Mouse (Mus musculus) bone marrow macrophage, adult 2 months (primary cell): ENCODE results near the gene Tmem123. TPM values are rescaled to one million over a fixed set of nuclear protein-coding genes. Genes with fewer than 3 reads are reported as not detected.
A peak's percentile ranks its signal among the peaks of the same experiment; 100 is the strongest.

Experiments
- H3K27ac ChIP-seq: 2 replicates; pipeline ENCODE4 v1.5.1; 2012; ENCODE audit warnings: low read depth, low read length; ENCODE audit not compliant: insufficient read depth
- H3K4me1 ChIP-seq: 2 replicates; pipeline ENCODE4 v1.6.1; 2012; ENCODE audit warnings: low read length; ENCODE audit not compliant: control insufficient read depth, insufficient read depth
- H3K4me3 ChIP-seq: 2 replicates; pipeline ENCODE4 v1.5.1; 2012; ENCODE audit warnings: mild to moderate bottlenecking, low read length, moderate library complexity; ENCODE audit not compliant: insufficient read depth
- CTCF ChIP-seq: IDR thresholded peaks from 2 replicates; pipeline ENCODE4 v1.5.1; 2012; ENCODE audit warnings: low read depth, mild to moderate bottlenecking, low read length, moderate library complexity
- POLR2A ChIP-seq: IDR thresholded peaks from 2 replicates; pipeline ENCODE4 v1.6.1; 2012; ENCODE audit warnings: mild to moderate bottlenecking, low read depth, low read length, borderline replicate concordance
- polyA plus RNA-seq: library from polyadenylated mRNA; stranded (reverse); fragments of >200 nt; gene quantifications from 2 replicates; pipeline ENCODE4 v1.2.4, GENCODE M21; 2012; ENCODE audit not compliant: missing spikeins, insufficient read depth, insufficient read length

Gene Tmem123
- polyA plus RNA-seq, 1 experiment: 120 TPM

DNA sequence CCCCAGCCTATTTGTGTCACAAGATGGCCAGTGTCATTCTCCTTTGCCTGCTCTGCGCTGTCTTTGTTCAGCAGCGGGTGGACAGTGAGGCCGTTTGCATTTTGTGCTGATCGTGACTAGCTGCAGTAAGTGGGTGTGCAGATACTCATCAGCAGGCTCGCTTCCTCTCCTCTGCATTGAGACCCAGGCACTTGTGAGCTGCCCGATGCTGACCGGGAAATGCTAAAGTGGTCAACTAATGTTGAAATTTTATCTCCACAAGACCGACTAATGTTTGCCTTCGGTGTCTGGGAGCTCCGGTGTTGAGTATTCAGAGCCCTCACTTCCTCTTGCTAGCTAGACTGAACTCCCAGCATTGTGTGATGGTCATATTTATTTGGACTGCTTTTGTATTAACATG, 10.7 kb downstream of the Tmem123 start:
- H3K27ac ChIP-seq: peak overlapping the region; percentile 70
- peak overlapping the region; percentile 35 for H3K4me3 ChIP-seq
- TF ChIP-seq POLR2A: no peak
- H3K4me1 ChIP-seq: peaks cover 31% of the 10 kb centered on the region

DNA sequence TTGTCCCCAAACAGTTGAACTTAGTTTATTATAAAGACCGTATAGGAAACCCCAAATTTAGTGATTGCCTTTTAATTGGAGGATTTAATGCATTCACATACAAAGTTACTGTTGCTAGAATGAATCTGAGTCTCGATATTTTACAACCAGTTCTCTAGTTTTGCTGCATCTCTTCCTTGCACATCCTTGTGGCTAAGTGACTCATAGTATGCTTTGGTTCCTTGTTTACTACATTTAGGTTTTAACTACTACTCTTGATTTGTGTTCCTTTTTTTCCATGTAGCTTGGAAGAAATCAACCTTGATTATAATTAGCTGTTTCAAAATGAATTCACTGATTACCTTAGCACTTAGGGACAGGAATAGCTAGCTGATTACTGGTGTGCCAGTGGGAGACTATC, 11.2 kb downstream of the Tmem123 start:
- Histone ChIP-seq H3K27ac (peak overlapping the region; percentile 38; the same call in 1 of the 2 replicates), H3K4me3 (no peak overlapping the region), H3K4me1 (peaks cover 31% of the 10 kb centered on the region)
- TF ChIP-seq POLR2A (no peak), CTCF (no peak)

DNA sequence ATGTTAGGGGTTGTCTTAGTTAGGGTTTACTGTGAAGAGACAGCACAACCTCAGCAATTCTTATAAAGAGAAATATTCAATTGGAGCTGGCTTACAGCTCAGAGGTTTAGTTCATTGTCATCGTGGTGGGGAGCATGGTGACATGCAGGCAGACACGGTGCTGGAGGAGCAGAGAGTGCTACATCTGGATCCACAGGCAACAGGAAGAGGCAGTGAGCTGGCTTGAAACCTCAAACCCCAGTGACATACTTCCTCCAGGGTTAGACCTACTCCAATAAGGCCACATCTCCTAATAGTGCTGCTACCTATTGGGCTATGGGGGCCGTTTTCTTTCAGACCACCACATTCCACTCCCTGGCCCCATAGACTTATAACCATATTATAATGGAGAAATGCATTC, 12.1 kb downstream of the Tmem123 start:
- TF ChIP-seq CTCF (no peak), POLR2A (no peak)
- peak overlapping the region; percentile 50 for H3K27ac ChIP-seq
- no peak overlapping the region for H3K4me3 ChIP-seq
- H3K4me1 ChIP-seq: peaks cover 31% of the 10 kb centered on the region

DNA sequence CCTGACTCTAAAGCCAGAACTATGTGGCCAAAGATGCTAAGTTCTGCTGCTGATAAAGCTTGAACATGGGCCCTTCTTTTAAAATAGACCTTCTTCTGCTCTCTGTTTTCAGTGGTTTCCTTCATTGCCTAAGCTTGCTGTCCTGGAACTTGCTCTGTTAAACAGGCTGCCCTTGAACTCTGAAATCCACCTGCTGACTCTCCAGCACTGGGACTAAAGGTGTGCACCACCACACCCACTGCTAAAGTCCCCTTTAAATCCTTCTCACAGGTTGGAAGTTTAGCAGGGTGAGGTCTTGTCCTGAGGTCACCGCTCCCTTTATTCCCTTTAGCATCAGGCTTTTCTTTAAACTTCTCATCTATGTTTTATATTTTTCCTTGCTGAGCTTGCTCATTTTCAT, 13.1 kb downstream of the Tmem123 start:
- no peak overlapping the region for H3K4me3 ChIP-seq
- no peak overlapping the region for H3K27ac ChIP-seq
- TF ChIP-seq POLR2A (no peak), CTCF (no peak)
- H3K4me1 ChIP-seq: peaks cover 30% of the 10 kb centered on the region

DNA sequence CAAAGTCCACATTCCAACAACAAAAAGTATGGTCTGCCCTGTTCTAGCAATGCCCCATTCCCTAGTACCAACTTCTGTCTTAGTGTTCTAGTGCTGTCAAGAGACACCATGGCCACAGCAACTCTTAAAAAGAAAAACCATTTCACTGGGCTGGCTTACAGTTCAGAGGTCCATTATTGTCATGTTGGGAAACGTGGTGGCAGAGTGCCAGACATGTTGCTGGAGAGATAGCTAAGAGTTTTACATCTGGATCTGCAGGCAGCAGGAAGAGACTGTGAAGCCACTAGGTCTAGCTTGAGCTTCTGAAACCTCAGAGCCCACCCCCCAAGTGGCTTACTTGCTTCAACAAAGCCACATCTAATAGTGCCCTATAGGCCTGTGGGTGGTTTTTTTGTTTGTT, 13.8 kb downstream of the Tmem123 start:
- Histone ChIP-seq H3K27ac (no peak overlapping the region), H3K4me3 (no peak overlapping the region), H3K4me1 (peaks cover 26% of the 10 kb centered on the region)
- TF ChIP-seq POLR2A (no peak), CTCF (no peak)

DNA sequence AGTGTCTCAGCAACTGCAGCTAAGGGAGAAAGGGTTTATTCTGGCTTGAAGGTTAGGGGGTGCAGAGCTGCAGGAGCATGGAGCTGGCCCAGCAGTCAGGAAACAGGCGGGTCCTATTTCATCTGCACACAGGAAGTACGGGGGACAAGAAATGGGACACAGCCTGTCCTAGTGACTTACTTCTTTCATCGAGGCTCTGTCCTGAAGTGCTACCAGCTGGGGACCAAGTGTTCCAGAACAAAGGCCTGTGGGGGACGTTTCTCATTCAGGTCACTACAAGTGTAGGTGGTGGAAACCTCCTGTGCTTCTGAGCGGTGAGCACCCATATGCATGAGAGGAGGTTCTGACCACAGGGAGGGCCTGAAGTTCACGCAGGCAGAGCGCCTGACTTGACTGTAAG, 14.9 kb downstream of the Tmem123 start:
- no peak overlapping the region for H3K4me3 ChIP-seq
- TF ChIP-seq CTCF (no peak), POLR2A (no peak)
- H3K4me1 ChIP-seq: peaks cover 16% of the 10 kb centered on the region
- H3K27ac ChIP-seq: no peak overlapping the region

DNA sequence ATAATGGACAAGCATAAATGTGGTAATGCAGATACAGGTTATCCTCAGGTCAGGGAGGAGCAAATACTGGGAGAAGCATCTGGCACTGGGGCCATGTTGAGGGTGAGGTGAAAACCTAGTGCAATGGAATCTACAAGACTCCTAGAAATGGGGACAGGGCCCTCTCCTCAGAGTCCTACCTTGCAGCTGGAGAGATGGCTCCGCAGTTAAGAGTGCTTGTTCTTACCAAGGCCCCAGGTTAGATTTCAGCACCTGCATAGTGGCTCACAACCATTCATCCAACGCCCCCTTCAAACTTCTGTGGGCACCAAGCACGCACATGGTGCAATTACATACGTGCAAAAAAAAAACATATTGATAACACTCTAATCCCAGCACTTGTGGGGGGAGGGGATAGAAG, 15.9 kb downstream of the Tmem123 start:
- no peak overlapping the region for H3K4me3 ChIP-seq
- H3K4me1 ChIP-seq: peaks cover 15% of the 10 kb centered on the region
- H3K27ac ChIP-seq: no peak overlapping the region
- TF ChIP-seq POLR2A: no peak
- no peak for TF ChIP-seq CTCF

DNA sequence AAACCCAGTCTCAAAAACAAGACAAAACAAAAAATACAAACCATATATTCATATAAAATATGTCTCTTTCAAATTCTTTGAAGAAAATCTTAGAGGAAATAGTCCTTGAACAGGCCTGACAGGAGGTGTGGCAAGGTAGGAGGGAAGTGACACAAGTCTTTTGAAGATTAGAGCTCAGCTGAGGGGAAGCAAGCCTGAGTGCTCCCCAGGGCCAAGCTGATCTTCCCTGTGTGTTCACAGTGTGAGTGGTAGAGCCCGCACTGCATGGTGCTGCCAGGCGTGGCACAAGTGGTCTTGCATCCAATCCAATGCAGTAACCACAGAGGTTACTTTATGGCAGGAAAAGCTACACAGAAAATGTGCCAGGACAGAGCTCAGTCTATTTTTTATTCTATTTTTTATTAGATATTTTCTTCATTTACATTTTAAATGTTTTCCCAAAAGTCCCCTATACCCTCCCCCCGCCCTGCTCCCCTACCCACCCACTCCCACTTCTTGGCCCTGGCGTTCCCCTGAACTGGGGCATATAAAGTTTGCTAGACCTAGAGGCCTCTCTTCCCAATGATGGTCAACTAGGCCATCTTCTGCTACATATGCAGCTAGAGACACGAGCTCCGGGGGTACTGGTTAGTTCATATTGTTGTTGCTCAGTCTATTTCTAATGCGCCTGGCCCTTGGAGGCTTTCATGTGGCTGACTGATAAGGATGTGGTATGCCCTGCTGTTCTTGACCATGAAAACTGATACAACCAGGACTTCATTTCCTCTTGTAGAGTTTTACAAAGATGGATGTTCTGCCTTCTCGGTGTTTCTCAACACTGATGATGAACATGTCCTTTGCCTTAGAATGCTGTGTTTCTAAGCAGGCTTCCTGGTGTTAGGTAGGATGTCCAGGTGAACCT, 16.7 kb downstream of the Tmem123 start:
- H3K27ac ChIP-seq: no peak overlapping the region
- no peak overlapping the region for H3K4me3 ChIP-seq

DNA sequence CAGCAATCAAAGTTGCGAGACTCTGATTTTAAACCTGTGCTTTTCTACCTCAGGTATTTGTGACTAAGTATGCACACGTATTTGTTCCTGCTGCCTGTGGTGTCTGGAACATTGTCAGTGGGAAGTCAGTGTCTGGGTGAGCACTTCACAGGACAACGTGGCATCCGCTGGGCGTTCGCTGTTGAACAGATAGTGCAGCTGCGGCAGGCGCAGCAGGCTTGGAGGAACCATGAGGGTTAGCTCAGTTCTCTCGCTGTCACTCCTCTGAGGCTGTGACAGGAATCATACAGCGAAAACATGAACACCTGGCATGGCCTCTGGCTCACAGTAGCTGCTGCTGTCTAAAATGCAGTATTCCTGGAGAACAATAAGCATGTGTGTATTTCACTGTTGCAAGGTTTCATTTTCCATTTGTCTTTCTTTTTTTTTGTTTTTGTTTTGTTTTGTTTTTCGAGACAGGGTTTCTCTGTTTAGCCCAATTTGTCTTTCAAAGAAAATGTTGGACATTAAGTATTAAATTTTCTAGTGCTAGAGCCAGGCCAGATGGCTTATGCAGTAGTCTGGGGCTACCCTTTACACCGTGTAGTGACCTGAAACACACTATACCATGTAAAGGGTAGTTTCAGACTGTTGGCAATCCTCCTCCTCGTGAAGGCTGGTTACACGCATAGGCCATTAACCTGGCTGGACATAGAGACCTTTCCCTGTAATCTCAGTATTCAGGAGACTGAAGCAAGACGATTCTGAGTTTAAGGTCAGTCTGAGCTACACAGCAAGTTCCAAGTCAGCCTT, 20.2 kb downstream of the Tmem123 start:
- H3K4me1 ChIP-seq: peaks cover 26% of the 10 kb centered on the region
- no peak overlapping the region for H3K4me3 ChIP-seq
- no peak overlapping the region for H3K27ac ChIP-seq
- no peak for TF ChIP-seq CTCF
- TF ChIP-seq POLR2A: no peak

More for the DNA sequence above, 16.7 kb downstream of the Tmem123 start:
- TF ChIP-seq POLR2A (no peak), CTCF (no peak)
- H3K4me1 ChIP-seq: peaks cover 22% of the 10 kb centered on the region

DNA sequence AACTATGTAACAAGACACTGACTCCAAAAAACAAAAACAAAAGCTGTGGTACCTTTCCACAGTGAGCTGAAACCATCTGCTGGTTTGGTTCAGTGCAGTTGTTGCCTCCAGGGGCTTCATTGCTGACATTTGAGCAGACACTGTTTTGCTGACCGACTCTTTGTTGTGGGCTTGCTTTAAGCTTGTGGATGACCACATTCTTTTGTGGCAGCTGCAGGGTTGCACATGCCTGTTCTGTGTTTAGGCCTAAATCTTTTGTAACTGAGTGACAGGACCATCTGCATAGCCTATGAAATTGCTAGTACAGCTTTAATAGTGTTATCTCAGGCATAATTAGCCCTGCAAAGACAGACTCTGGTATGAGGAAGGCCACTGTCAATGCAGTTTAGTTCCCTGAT, 20.8 kb downstream of the Tmem123 start:
- peaks cover 29% of the 10 kb centered on the region for H3K4me1 ChIP-seq
- no peak for TF ChIP-seq POLR2A
- no peak for TF ChIP-seq CTCF
- no peak overlapping the region for H3K4me3 ChIP-seq
- no peak overlapping the region for H3K27ac ChIP-seq
